Mouse (Mus musculus) CH12.LX (cell line): ENCODE results near the gene Med26. TPM values are rescaled to one million over a fixed set of nuclear protein-coding genes. Genes with fewer than 3 reads are reported as not detected.

ENCODE experiments used
- DNase-seq: peaks from one replicate; pipeline ENCODE4 v3.0.0-alpha.2; 2013; ENCODE audit errors: extremely low read depth
- H3K27ac ChIP-seq: 2 replicates; pipeline ENCODE4 v1.5.1; 2012; ENCODE audit warnings: low read depth, mild to moderate bottlenecking, control low read depth, moderate library complexity; ENCODE audit not compliant: insufficient read depth
- H3K27me3 ChIP-seq: replicated peaks from 2 replicates; pipeline ENCODE3; 2012; ENCODE audit warnings: inconsistent platforms
- H3K36me3 ChIP-seq, 2 experiments: replicated peaks in 1 of 2; 2 replicates each; pipeline versions ENCODE3 to v1.6.1; 2012; ENCODE audit warnings: inconsistent platforms in 1 of 2, low read length in 1 of 2, mild to moderate bottlenecking in 1 of 2, mixed read lengths in 1 of 2, moderate library complexity in 1 of 2; ENCODE audit not compliant: control insufficient read depth in 1 of 2, insufficient read depth in 1 of 2
- H3K4me1 ChIP-seq, 2 experiments: 2 replicates each; pipeline ENCODE4 v1.6.1; 2012; ENCODE audit warnings: inconsistent platforms in 1 of 2, moderate library complexity in 1 of 2; ENCODE audit not compliant: insufficient read depth in 2 of 2, control insufficient read depth in 1 of 2
- H3K4me2 ChIP-seq: 2 replicates; pipeline ENCODE4 v1.6.1; 2012; ENCODE audit warnings: low read depth, mild to moderate bottlenecking, control low read depth; ENCODE audit not compliant: poor library complexity, insufficient read depth, severe bottlenecking
- H3K4me3 ChIP-seq, 3 experiments: fragments of 150-350 bp in 1 of 3; sonication (generic) in 1 of 3; replicated peaks in 1 of 3; 2 replicates each; pipeline versions ENCODE3 to v1.5.1; 2011 to 2012; ENCODE audit warnings: low read depth in 2 of 3, low read length in 2 of 3, mild to moderate bottlenecking in 2 of 3, moderate library complexity in 2 of 3, control low read depth in 1 of 3, improper control_type of control experiment in 1 of 3, inconsistent platforms in 1 of 3, mixed read lengths in 1 of 3; ENCODE audit not compliant: poor library complexity in 1 of 3
- H3K79me2 ChIP-seq: replicated peaks from 2 replicates; pipeline ENCODE4 v1.6.1; 2012; ENCODE audit warnings: mild to moderate bottlenecking, moderate library complexity; ENCODE audit not compliant: control insufficient read depth, poor library complexity, insufficient read depth, severe bottlenecking; ENCODE audit errors: extremely low read depth
- H3K9ac ChIP-seq: 2 replicates; pipeline ENCODE4 v1.6.1; 2012; ENCODE audit warnings: low read depth, mild to moderate bottlenecking, control low read depth, moderate library complexity; ENCODE audit not compliant: insufficient read depth
- H3K9me3 ChIP-seq: replicated peaks from 2 replicates; pipeline ENCODE3; 2012; ENCODE audit warnings: low read length, inconsistent platforms, mixed read lengths
- BHLHE40 ChIP-seq: IDR thresholded peaks from 2 replicates; pipeline ENCODE4 v1.6.1; 2011; ENCODE audit warnings: mild to moderate bottlenecking, low read depth, low read length, improper control_type of control experiment
- CHD1 ChIP-seq: IDR thresholded peaks from 2 replicates; pipeline ENCODE4 v1.6.1; 2012; ENCODE audit warnings: low read depth, low read length, improper control_type of control experiment, inconsistent platforms
- CHD2 ChIP-seq: IDR thresholded peaks from 2 replicates; pipeline ENCODE4 v1.6.1; 2011; ENCODE audit warnings: low read length, improper control_type of control experiment
- CTCF ChIP-seq, 2 experiments: IDR thresholded peaks in 1 of 2; conservative IDR thresholded peaks in 1 of 2; 2 replicates each; pipeline ENCODE4 v1.5.1; 2011 to 2012; ENCODE audit warnings: low read depth in 2 of 2, low read length in 2 of 2, improper control_type of control experiment in 1 of 2, inconsistent platforms in 1 of 2, mild to moderate bottlenecking in 1 of 2, moderate library complexity in 1 of 2
- E2F4 ChIP-seq: IDR thresholded peaks from 2 replicates; pipeline ENCODE4 v1.6.1; 2011; ENCODE audit warnings: low read depth, low read length, improper control_type of control experiment; ENCODE audit not compliant: insufficient replicate concordance
- ELF1 ChIP-seq: IDR thresholded peaks from 2 replicates; pipeline ENCODE4 v1.6.1; 2014; ENCODE audit warnings: low read depth, mild to moderate bottlenecking, inconsistent platforms, low read length, improper control_type of control experiment
- EP300 ChIP-seq: IDR thresholded peaks from 2 replicates; pipeline ENCODE4 v1.6.1; 2011; ENCODE audit warnings: low read length, improper control_type of control experiment
- ETS1 ChIP-seq: conservative IDR thresholded peaks from 2 replicates; pipeline ENCODE4 v1.6.1; 2012; ENCODE audit warnings: low read depth, mild to moderate bottlenecking, inconsistent platforms, low read length, improper control_type of control experiment, moderate library complexity
- GABPA ChIP-seq: IDR thresholded peaks from 2 replicates; pipeline ENCODE4 v1.6.1; 2012; ENCODE audit warnings: low read depth, low read length, improper control_type of control experiment, inconsistent platforms; ENCODE audit not compliant: insufficient replicate concordance
- HCFC1 ChIP-seq: IDR thresholded peaks from 2 replicates; pipeline ENCODE4 v1.6.1; 2012; ENCODE audit warnings: low read depth, mild to moderate bottlenecking, inconsistent platforms, low read length, improper control_type of control experiment
- IRF4 ChIP-seq: IDR thresholded peaks from 2 replicates; pipeline ENCODE4 v1.6.1; 2014; ENCODE audit warnings: low read depth, mild to moderate bottlenecking, inconsistent platforms, low read length, improper control_type of control experiment
- JUN ChIP-seq: IDR thresholded peaks from 2 replicates; pipeline ENCODE4 v1.6.1; 2011; ENCODE audit warnings: low read depth, mild to moderate bottlenecking, low read length, improper control_type of control experiment, moderate library complexity; ENCODE audit not compliant: insufficient read depth
- JUND ChIP-seq: conservative IDR thresholded peaks from 2 replicates; pipeline ENCODE4 v1.6.1; 2011; ENCODE audit warnings: low read depth, low read length, improper control_type of control experiment
- KAT2A ChIP-seq: IDR thresholded peaks from 2 replicates; pipeline ENCODE4 v1.6.1; 2012; ENCODE audit warnings: low read length, improper control_type of control experiment, inconsistent platforms; ENCODE audit not compliant: insufficient replicate concordance
- MAFK ChIP-seq: IDR thresholded peaks from 2 replicates; pipeline ENCODE4 v1.6.1; 2011; ENCODE audit warnings: low read length, improper control_type of control experiment; ENCODE audit not compliant: insufficient replicate concordance
- MAX ChIP-seq: IDR thresholded peaks from 2 replicates; pipeline ENCODE4 v1.6.1; 2011; ENCODE audit warnings: low read length, improper control_type of control experiment
- MAZ ChIP-seq: IDR thresholded peaks from 2 replicates; pipeline ENCODE4 v1.6.1; 2012; ENCODE audit warnings: low read depth, mild to moderate bottlenecking, inconsistent platforms, low read length, improper control_type of control experiment, moderate library complexity
- MEF2A ChIP-seq: IDR thresholded peaks from 2 replicates; pipeline ENCODE4 v1.6.1; 2014; ENCODE audit warnings: low read depth, mild to moderate bottlenecking, inconsistent platforms, low read length, improper control_type of control experiment, borderline replicate concordance
- MXI1 ChIP-seq: IDR thresholded peaks from 2 replicates; pipeline ENCODE4 v1.6.1; 2011; ENCODE audit warnings: mild to moderate bottlenecking, low read depth, low read length, improper control_type of control experiment
- MYC ChIP-seq: IDR thresholded peaks from 2 replicates; pipeline ENCODE4 v1.6.1; 2011; ENCODE audit warnings: low read depth, mild to moderate bottlenecking, improper control_type of control experiment, low read length
- NELFE ChIP-seq: IDR thresholded peaks from 2 replicates; pipeline ENCODE4 v1.6.1; 2011; ENCODE audit warnings: low read depth, low read length, improper control_type of control experiment
- NRF1 ChIP-seq: IDR thresholded peaks from 2 replicates; pipeline ENCODE4 v1.6.1; 2014; ENCODE audit warnings: low read depth, mild to moderate bottlenecking, inconsistent platforms, low read length, improper control_type of control experiment, moderate library complexity
- PAX5 ChIP-seq: IDR thresholded peaks from 2 replicates; pipeline ENCODE4 v1.6.1; 2012; ENCODE audit warnings: low read length, inconsistent platforms, mixed read lengths
- POLR2A ChIP-seq: IDR thresholded peaks from 2 replicates; pipeline ENCODE4 v1.6.1; 2011; ENCODE audit warnings: low read depth, mild to moderate bottlenecking, improper control_type of control experiment, low read length
- POLR2AphosphoS2 ChIP-seq: IDR thresholded peaks from 2 replicates; pipeline ENCODE4 v1.6.1; 2011; ENCODE audit warnings: low read depth, low read length, improper control_type of control experiment
- RAD21 ChIP-seq: IDR thresholded peaks from 2 replicates; pipeline ENCODE4 v1.6.1; 2011; ENCODE audit warnings: low read depth, mild to moderate bottlenecking, low read length, improper control_type of control experiment, moderate library complexity
- RCOR1 ChIP-seq: conservative IDR thresholded peaks from 2 replicates; pipeline ENCODE4 v1.6.1; 2012; ENCODE audit warnings: low read depth, mild to moderate bottlenecking, inconsistent platforms, low read length, improper control_type of control experiment
- SIN3A ChIP-seq: IDR thresholded peaks from 2 replicates; pipeline ENCODE4 v1.6.1; 2012; ENCODE audit warnings: low read length, improper control_type of control experiment, inconsistent platforms
- SMC3 ChIP-seq: IDR thresholded peaks from 2 replicates; pipeline ENCODE4 v1.6.1; 2011; ENCODE audit warnings: low read depth, low read length, improper control_type of control experiment
- TBP ChIP-seq: conservative IDR thresholded peaks from 2 replicates; pipeline ENCODE4 v1.6.1; 2011; ENCODE audit warnings: low read depth, low read length, improper control_type of control experiment
- TCF12 ChIP-seq: IDR thresholded peaks from 2 replicates; pipeline ENCODE4 v1.6.1; 2014; ENCODE audit warnings: low read depth, mild to moderate bottlenecking, inconsistent platforms, low read length, improper control_type of control experiment
- UBTF ChIP-seq: IDR thresholded peaks from 2 replicates; pipeline ENCODE4 v1.6.1; 2012; ENCODE audit warnings: low read depth, mild to moderate bottlenecking, inconsistent platforms, low read length, improper control_type of control experiment, moderate library complexity
- USF1 ChIP-seq: IDR thresholded peaks from 2 replicates; pipeline ENCODE4 v1.6.1; 2014; ENCODE audit warnings: low read depth, mild to moderate bottlenecking, inconsistent platforms, low read length, improper control_type of control experiment
- USF2 ChIP-seq: conservative IDR thresholded peaks from 2 replicates; pipeline ENCODE4 v1.6.1; 2011; ENCODE audit warnings: low read depth, low read length, improper control_type of control experiment
- ZC3H11A ChIP-seq: IDR thresholded peaks from 2 replicates; pipeline ENCODE4 v1.6.1; 2012; ENCODE audit warnings: low read depth, mild to moderate bottlenecking, inconsistent platforms, low read length, improper control_type of control experiment
- ZKSCAN1 ChIP-seq: IDR thresholded peaks from 2 replicates; pipeline ENCODE4 v1.6.1; 2012; ENCODE audit warnings: low read depth, inconsistent platforms, low read length, improper control_type of control experiment, borderline replicate concordance
- ZMIZ1 ChIP-seq: IDR thresholded peaks from 2 replicates; pipeline ENCODE4 v1.6.1; 2012; ENCODE audit warnings: low read depth, mild to moderate bottlenecking, inconsistent platforms, low read length, improper control_type of control experiment
- ZNF384 ChIP-seq: IDR thresholded peaks from 2 replicates; pipeline ENCODE4 v1.6.1; 2012; ENCODE audit warnings: low read depth, low read length, improper control_type of control experiment, inconsistent platforms
- dilution Hi-C: fragments of 300-500 bp; cut with MboI; formaldehyde crosslinking; loops from 2 replicates; pipeline ENCODE4 v1.14.3; 2020; ENCODE audit warnings: low sequenced_read_pairs; ENCODE audit not compliant: extremely low pct_unique_long_range_greater_than_20kb, extremely low pct_ligation_motif_present
- in situ Hi-C: fragments of 300-500 bp; cut with MboI; formaldehyde crosslinking; loops from 3 replicates; pipeline ENCODE4 v1.14.3; 2019; ENCODE audit warnings: low sequenced_read_pairs, low pct_ligation_motif_present, low pct_unique_long_range_greater_than_20kb, mixed read lengths
- polyA plus RNA-seq: library from polyadenylated mRNA; unstranded; fragments of >175 nt; gene quantifications from 2 replicates; pipeline ENCODE4 v1.2.1, GENCODE M21; 2012; ENCODE audit warnings: low read depth; ENCODE audit not compliant: insufficient read length
- total RNA-seq, 2 experiments: library from RNA; depleted of rRNA; stranded (reverse); fragments of 300-350 nt in 1 of 2; fragments of >200 nt in 1 of 2; gene quantifications; 2 replicates each; pipeline ENCODE4 v1.2.3; 2012 to 2014

Med26 gene
- total and polyA plus RNA-seq, 3 experiments: 8.7 to 12.9 (median 9.7) TPM

GRCm38 (mm10) chr8:72492622-72493081 is 55.4 kb downstream of the Med26 start:
- H3K36me3 ChIP-seq: peaks cover 39 to 68% of the 10 kb centered on the region in 2 experiments
- H3K4me1 ChIP-seq: peaks cover 3 to 37% of the 10 kb centered on the region in 2 experiments; a peak in 3 of 4 replicates
- peak overlapping the region; percentile 71 to 93 (median 93) for H3K4me3 ChIP-seq
- peak; percentile 98 for DNase-seq
- dilution Hi-C loops: no loop called here
- H3K9me3 ChIP-seq: no peaks in the 10 kb centered on the region
- H3K27me3 ChIP-seq: no peaks in the 10 kb centered on the region
- peaks cover 24% of the 10 kb centered on the region for H3K79me2 ChIP-seq
- H3K27ac ChIP-seq: no peak overlapping the region
- peak overlapping the region; percentile 90 for H3K4me2 ChIP-seq
- in situ Hi-C loops: no loop called here
- H3K9ac ChIP-seq: peak overlapping the region; percentile 65
- TF ChIP-seq IRF4: peak; percentile 76; the same call in 1 of the 2 replicates
- TF ChIP-seq GABPA: peak; percentile 82; the same call in 1 of the 2 replicates
- peak; percentile 76; the same call in 1 of the 2 replicates for TF ChIP-seq MYC
- TF ChIP-seq ELF1: peak; percentile 96
- TF ChIP-seq POLR2A: peak; percentile 67
- TF ChIP-seq RCOR1: no peak
- TF ChIP-seq CHD2: peak; percentile 51
- peak; percentile 48 for TF ChIP-seq ZMIZ1
- peak; percentile 57 for TF ChIP-seq BHLHE40
- TF ChIP-seq JUN: no peak
- no peak; the same call in 1 of the 2 replicates for TF ChIP-seq POLR2AphosphoS2
- no peak for TF ChIP-seq TBP
- peak; percentile 79 for TF ChIP-seq MEF2A
- TF ChIP-seq MAZ: peak; percentile 82; the same call in 1 of the 2 replicates
- peak; percentile 91; the same call in 1 of the 2 replicates for TF ChIP-seq KAT2A
- TF ChIP-seq RAD21: no peak
- no peak for TF ChIP-seq USF1
- TF ChIP-seq MAFK: no peak
- no peak for TF ChIP-seq SMC3
- no peak for TF ChIP-seq JUND
- TF ChIP-seq MAX: peak; percentile 69; the same call in 1 of the 2 replicates
- TF ChIP-seq EP300: no peak
- no peak for TF ChIP-seq ZC3H11A
- TF ChIP-seq E2F4: 0 out of 2 replicates have a peak, but pooled peaks have one; percentile 15
- TF ChIP-seq CTCF (conservative IDR thresholded peaks at IDR 0.05 in 1 of 2, IDR thresholded peaks at IDR 0.05 in 1 of 2; ENCODE audit: low read depth in 2 of 2, low read length in 2 of 2): no peak
- peak; percentile 93 for TF ChIP-seq SIN3A
- TF ChIP-seq MXI1: peak; percentile 94
- TF ChIP-seq ETS1: peak; percentile 36; the same call in 1 of the 2 replicates
- TF ChIP-seq NELFE: no peak; the same call in 1 of the 2 replicates
- no peak for TF ChIP-seq ZNF384
- TF ChIP-seq PAX5: no peak
- TF ChIP-seq NRF1: 0 out of 2 replicates have a peak, but pooled peaks have one; percentile 51
- TF ChIP-seq ZKSCAN1: no peak; the same call in 1 of the 2 replicates
- TF ChIP-seq UBTF: no peak
- TF ChIP-seq CHD1: no peak
- TF ChIP-seq HCFC1: peak; percentile 94
- no peak for TF ChIP-seq USF2
- peak; percentile 68 for TF ChIP-seq TCF12
